Mouse (Mus musculus): ENCODE data around the gene Scaf4.

The Scaf4 gene

GRCm38 (mm10) chr16:90199174-90199573 is 85.1 kb downstream of the Scaf4 start:
- DNase-seq (ENCODE audit: low spot score), result no peak

GRCm38 (mm10) chr16:90198626-90199025 is 85.7 kb downstream of the Scaf4 start:
- no peak for DNase-seq (ENCODE audit: low spot score)

- peak; percentile 83 for DNase-seq (ENCODE audit: low spot score)
These were observed 86.8 kb downstream of the Scaf4 start for GRCm38 (mm10) chr16:90197337-90197973.

- DNase-seq (ENCODE audit: low spot score), result no peak
These were observed 87.5 kb downstream of the Scaf4 start for GRCm38 (mm10) chr16:90196688-90197240.

DNA sequence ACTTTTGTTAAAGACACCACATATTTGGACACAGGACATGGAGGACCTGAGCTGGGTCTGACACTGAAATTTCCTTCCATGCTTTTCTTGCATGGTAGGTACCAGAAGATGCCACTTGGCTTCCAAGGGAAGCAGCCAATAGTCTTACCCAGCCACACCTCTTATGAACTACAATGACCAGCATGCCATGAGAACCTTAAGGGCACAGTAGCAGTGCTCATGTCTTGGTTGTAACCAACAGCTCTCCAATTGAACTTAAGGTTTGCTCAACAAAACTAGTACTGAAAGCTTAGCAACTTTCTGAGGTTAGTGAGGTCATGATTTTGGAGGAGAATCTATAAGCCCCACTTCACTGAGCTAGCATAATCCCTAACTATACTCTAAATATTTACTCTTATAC is 90.6 kb downstream of the Scaf4 start:
- DNase-seq (ENCODE audit: low spot score), result no peak

DNA sequence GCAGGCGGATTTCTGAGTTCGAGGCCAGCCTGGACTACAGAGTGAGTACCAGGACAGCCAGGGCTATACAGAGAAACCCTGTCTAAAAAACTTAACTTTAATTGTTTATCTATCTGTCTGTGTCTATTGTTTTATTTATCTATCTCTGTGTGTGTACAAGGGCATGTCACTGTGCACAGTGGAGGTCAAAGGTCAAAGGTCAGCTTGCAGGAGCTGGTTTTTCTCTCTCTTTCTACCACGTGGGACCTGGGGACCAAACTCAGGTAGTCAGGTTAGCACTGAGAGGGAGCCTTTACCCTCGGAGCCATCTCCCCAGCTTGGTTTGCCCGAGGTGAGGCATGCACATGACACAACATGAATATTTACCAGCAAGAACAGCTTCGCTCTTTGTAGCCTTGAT is 93.0 kb downstream of the Scaf4 start:
- DNase-seq (ENCODE audit: low spot score), result no peak

DNA sequence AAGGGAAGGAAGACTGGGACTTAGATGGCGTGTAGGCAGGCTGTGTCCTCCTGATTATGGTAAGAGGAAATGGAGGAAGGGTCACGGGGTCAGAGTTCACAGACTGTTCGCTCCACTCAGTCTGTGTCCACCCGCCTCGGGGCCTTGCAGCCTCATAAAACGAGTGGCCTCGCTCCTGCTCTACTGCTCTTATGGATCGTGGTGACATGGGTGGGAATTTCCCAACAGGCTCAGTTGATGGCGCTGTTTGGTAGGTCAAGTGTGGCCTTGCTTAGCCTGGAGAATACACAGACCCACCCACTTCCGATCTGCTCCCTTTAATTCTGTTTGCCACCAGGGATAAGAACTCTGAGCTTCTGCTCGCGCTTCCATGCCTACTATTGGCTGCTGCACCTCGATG is 96.8 kb downstream of the Scaf4 start:
- peak; percentile 73 for DNase-seq (ENCODE audit: low spot score)

- DNase-seq (ENCODE audit: low spot score), result peak; percentile 80
These were observed 98.2 kb downstream of the Scaf4 start for GRCm38 (mm10) chr16:90185928-90186588.

DNA sequence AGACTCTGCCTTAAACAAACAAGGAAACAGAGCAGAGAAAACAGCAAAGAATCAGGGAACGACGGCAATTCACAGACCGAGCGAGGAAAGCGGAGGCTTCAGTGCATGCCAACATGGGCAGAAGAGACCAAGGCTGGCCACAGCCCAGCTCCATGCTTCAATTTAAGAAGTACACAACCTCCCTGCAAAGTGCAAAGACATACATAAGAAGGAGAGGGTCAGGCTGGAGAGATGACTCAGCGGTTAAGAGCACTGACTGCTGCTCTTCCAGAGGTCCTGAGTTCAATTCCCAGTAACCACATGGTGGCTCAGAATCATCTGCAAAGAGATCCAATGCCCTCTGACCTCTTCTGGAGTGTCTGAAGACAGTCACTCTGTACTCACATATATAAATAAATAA is 100.2 kb downstream of the Scaf4 start:
- DNase-seq (ENCODE audit: low spot score), result no peak

DNA sequence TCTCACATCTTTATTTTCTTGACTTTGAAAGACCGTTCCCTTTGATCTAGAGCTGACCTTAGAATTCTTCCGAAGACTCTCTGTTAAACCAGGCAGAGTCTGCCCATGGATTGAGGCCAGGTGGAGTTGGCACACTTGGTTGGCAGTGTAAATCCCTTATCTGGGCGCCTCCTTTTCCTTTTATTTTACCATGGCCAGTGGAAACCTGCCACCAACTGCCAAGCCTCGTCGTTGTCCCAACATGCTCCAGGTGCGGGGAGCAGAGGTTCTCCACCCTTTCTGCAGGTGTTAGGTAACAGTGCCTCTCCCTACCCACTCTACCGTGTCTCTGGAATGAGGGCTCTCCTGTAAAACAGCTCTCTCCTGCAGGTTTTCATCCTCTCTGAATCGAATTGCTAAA is 102.6 kb downstream of the Scaf4 start:
- DNase-seq (ENCODE audit: low spot score), result no peak

DNA sequence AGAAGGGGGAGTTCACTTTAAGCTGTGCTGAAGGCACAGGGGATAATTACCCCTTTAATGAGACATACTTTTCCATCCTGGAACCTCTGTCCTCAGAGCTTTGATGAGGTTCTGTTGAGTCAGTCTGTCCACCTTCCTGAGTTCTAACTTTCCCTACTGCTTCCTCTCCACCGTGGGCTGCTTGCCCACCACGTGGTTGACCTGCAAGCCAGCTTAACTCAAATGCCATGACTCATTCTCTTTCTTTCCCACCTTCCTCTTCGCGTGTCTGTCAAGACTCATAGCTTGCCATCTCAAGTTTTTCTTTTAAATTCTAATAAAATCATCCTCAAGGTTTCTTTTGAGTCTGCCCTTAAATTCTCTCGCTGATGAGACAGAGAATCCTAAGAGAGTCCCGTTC is 103.3 kb downstream of the Scaf4 start:
- DNase-seq (ENCODE audit: low spot score), result no peak

- DNase-seq (ENCODE audit: low spot score), result no peak
These were observed 104.4 kb downstream of the Scaf4 start for GRCm38 (mm10) chr16:90179892-90180291.

DNA sequence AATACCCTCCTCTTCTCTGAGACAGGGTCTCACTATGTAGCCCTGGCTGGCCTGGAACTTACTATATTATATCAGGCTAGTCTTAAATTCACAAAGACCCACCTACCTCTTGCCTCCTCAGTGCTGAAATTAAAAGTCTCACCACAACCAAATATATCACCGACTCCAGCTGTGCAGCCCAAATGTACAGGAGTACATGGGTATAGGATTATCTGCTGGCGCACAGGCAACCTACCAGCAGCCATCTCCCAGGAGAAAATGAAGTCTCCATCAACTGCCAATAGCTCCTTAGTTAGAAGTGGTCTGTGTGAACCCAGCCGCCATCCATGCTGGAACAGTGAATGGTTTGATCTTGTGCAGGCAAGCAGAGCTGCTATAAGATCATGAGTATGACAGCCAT is 105.9 kb downstream of the Scaf4 start:
- DNase-seq (ENCODE audit: low spot score), result no peak

- DNase-seq (ENCODE audit: low spot score), result no peak
These were observed 106.9 kb downstream of the Scaf4 start for GRCm38 (mm10) chr16:90177425-90177824.

DNA sequence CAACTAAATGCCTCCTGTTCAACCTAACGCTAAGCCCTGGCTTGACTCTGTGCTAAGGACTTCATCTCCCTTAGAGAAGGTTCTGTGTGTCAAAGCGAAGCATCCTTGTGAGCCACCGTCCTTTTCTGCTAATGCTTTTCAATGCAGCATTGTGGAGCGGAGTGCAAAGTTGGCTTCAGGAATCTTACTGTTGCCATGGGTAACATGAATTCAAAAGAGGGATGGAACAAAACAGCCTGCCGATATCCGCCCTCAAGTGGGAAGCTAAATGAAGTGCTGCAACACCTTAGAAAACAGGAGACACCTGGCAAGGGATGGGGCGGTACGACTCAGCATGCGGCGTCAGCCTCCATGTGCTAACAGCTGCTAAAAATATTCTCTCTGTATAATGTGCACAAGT is 107.8 kb downstream of the Scaf4 start:
- DNase-seq (ENCODE audit: low spot score), result no peak

Measured in MN1 (cell line).